Mouse (Mus musculus) 3134 (cell line): ENCODE data around the gene Frmd5.
"Not testable (repeated sequence)": the region's sequence is repeated elsewhere in the genome, so short reads cannot be mapped to it uniquely, and the experiment has no call there.

Experiments used
- DNase-seq: peaks from one replicate; pipeline ENCODE4 v3.0.0-alpha.2; 2011; ENCODE audit warnings: low spot score; ENCODE audit not compliant: insufficient read length; ENCODE audit errors: extremely low read depth

Frmd5 gene

DNA sequence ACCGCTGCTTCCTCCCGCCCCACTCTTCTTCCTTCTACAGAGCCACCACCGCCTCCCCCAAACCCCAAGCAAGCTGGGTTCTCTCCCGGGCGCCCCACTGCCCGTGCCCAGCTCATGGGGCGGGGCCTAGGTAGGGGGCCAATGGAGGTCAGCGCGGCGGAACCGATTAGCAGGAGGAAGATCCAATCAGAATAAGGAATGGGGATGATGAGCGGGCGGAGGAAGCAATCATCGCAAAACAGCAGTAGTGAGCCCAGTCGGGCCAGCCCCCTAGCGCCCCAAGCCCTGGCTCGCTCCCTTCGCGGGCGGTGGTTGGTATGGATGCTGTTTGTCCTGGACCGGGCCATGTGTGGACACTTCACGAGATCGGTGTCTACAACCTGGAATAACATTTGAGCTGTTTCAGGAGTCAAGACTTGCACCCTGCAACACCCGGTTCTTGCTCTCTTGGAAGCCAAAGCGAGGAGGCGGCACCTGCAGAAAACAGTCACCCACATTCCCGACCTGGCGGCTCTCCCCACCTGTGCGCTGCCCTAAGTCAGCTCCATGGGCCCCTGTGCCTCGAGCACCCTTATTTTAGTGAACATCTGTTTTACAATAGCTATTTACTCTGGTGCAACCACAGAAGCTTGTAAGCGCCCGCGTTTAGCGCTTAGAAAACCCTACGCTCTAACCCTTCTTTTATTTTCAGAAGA lies at the start of gene Frmd5:
TSS of gene Frmd5 (minus strand) at position 129 of the 695 bp plus-strand sequence.
- no peak for DNase-seq

DNA sequence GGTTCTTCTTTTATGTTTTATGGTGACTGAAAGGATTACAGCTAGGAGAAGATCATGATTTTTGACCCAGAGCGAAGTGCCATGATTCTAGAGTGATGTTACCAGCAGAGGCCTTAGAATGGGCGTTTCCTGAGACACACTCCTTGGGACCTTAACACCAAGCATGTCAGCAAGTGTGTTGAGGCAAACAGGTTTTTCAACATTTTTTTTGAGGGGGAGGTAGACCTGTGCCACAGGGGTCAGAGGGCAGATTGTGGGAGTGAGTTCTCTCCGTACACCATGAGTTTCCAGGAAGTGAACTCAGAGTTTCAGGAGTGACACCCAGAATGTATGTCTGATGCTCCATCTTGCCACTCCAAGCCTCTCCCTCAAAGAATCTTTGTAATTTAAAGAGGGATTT lies 47.1 kb upstream of the Frmd5 start:
- no peak for DNase-seq

DNA sequence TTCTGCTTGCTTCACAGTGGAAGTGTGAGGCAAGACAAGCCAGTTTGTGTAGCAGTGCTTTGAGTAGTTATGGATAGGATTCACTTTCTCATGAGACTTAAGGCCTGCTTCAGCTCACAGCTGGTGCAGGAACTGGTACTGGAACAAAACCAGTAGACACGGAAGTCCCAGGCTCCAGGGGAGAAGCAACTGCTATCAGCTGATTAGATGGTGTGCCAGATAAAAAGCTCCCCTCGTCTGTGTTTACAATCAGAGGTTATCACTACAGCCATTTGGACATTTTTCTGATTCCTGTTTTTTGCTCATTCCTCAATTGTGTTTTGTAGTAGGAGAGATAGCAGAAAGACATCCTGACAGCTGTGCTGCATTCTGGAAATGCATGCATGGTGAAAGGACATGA lies 45.2 kb upstream of the Frmd5 start:
- DNase-seq = no peak

DNA sequence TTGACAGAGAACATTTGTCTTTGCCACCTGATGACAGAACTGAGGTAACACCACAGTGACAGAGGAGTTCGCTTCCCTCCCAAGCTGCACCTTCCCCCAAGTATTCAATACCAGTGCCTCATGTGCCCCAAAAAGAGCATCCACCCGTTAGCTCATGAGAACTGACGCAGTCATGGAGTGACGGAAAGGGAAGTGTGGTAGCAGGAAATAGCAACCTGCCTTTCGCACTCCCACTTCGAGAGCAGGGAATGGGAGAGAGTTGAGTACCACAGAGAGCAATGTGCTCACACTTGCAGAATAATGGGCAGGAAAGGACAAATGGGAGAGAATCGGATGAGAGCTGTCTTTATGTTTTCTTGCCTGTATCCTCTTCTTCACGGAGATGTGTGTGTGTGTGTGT lies 39.2 kb upstream of the Frmd5 start:
- no peak for DNase-seq

DNA sequence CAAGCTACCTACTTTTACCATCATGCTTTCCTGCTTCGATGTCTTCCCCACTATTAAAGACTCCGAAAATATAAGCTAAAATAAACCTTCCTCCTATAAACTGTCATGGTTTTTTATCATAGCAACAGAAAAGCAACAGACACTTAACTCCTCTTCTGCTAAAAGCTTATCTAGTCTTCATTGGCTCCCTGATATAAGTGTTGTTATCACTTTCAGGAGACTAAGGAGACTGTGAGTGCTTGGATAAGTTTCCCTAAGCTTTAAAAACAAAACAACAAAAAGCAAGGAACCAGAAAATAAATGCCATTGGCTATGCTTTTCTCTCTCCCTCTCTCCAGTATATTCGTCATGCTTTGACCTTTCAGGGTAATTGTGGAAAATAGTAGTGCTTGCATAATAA lies 35.4 kb upstream of the Frmd5 start:
- DNase-seq = no peak

DNA sequence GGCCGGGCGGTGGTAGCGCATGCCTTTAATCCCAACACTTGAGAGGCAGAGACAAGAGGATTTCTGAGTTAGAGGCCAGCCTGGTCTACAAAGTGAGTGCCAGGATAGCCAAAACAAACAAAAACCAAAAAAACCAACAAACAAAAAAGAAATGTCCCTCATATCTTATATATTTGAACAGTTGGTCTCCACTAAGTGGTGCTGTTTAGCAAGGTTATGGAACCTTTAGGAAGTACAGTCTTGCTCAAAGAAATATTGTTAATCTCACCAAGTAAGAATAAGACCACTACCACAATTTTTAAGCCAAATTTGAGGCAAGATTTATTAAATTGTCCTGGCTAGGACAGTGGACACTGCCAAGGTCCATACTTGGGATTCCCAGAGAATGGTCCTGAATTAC lies 34.6 kb upstream of the Frmd5 start:
- no peak for DNase-seq

DNA sequence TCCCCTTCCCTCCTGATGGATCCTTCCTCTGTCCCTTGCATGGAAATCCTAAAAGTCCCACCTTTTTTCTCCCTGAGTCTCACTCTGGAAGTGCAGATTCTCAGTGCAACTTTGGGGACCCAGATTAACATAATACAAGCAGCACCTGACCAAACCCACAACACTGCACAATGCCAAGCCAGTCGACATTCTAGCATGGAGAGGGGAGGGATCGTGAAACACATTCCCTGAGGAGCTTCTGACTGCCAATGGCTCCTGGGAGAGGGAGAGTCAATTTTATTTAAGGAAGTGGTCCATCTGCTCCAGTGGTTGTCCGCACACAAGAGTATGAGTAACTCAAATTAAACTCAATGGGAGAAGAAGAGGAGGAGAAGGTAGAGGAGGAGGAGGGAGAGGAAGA lies 28.0 kb upstream of the Frmd5 start:
- DNase-seq = no peak

DNA sequence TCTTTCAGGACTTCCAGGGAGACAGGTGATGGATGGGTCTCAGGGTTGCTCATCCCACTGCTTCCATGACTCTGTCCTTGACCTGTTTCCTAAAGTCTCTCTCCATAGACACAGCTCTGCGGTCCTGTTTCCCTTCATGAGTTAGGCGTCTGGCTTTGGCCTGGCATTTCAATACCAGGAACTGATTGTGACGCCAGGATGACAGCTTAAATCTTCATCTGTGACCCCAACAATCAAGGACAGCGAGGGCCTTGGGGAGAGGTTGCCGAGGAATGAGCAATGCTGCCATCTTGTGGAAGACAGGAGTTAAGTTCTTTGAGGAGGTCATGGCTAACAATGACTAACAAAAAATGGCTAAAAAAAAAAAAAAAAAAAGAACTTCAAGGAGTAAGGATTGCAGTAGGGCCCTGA lies 25.6 kb upstream of the Frmd5 start:
- DNase-seq = peak; percentile 27

DNA sequence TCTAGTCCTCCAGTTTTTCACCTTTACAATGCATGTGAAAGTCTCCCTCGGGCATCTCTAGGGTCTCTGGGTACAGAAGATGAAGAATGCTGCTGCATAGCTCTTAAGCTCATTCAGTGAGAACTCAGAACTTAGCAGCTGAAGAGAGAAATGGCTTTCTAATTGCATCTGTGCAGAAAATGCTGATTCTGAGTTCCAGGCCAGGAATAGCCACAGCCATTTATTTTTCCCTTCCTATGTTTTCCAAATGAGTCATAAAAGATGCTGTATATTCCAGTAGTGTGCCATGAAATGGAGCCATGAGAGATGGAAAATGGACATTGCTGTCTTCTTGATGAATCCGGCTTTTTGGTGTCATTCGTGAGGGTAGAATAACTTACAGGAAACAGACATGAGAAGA lies 21.5 kb upstream of the Frmd5 start:
- no peak for DNase-seq

DNA sequence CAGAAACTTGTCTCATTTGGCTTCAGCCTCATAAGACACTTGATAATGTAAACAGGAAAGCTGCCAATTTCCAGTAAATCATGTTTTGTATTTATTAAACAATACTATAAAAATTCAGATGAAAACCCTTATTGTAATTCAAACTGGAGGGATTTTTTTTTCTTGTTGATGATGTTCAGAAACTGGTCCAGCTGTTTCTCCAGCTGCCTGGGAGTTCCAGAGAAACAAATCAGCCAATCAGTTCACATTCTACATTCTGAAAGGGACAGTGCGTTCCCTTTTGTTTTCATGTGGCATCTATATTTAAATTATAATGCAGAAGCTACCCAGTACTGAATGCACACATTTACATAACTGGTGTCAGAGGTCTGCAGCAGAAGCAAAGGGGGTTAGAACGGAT lies 19.3 kb upstream of the Frmd5 start:
- DNase-seq = no peak

DNA sequence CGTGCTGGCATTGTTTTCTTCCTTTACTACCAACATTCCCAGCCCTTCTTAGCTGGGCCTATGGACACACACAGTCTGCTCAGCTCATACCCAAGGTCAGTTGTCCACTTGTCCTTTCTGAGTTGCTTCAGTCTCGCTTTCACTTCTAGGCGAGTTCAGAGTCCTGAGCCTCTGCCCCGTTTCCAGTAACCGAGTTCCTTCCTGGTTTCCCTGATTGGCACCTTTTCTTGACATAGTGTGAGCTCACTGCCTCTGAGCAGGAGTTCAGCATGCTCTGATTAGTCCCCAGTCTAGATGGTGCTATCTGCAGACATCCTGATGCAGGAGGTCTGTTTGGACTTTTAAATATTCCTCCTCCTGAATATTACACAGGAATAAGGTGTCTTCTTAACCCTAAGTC lies 17.8 kb upstream of the Frmd5 start:
- DNase-seq = no peak

DNA sequence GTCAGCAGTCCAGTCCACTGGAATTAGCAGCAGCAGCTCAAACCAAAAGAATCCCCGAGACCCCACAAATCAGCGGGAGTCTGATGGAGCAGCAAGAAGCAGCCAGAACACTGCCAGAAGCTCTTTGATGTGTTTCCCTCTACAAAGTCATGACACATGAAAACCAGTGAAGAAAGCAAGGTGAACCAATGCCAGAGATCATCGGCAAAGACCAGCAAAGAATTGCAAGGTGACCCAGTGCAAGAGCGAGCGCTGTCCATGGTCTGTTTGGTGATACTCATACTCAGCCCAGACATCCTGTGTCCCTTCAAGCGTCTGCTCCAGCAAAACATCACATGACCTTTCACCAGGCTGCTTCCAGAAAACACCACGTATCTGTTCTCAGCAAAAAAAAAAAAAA lies 14.9 kb upstream of the Frmd5 start:
- no peak for DNase-seq

DNA sequence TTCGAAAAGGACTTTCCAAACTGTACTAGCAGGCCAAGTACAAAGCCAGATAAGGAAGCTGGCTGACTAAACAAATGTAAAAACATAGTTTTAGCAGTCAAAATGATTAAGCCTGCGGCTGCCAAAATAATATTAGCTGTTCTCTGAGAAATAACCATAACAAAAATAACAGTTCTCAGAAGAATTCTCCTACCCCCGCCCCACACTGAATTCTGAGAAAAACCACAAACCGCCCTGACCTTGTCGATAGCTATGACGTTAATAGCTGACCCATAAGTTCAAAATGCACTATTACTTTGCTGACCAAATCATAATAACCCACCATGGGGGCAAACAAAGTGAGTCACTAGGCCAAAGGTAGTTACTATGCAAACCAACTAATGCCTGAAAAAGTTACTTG lies 4.0 kb upstream of the Frmd5 start:
- not testable (repeated sequence) for DNase-seq

DNA sequence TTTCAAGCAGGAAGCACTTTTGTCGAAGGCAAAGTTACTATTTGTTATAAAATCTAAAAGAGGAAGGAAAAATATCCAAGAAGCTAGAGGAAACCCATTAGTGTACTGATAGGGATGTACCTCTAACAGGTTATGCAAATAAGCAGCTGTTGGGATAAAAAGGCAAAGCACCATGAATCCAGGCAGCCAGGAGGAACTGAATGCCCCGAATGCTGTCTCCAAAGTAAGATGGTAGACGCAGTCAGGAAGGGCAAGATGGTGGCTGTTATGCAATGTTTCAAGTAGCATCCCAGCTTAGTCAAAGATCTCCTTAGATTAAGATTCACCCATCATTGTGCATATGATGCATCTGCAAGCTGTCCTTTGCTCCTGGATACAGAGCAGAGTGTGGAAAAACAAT lies 2.2 kb upstream of the Frmd5 start:
- no peak for DNase-seq

DNA sequence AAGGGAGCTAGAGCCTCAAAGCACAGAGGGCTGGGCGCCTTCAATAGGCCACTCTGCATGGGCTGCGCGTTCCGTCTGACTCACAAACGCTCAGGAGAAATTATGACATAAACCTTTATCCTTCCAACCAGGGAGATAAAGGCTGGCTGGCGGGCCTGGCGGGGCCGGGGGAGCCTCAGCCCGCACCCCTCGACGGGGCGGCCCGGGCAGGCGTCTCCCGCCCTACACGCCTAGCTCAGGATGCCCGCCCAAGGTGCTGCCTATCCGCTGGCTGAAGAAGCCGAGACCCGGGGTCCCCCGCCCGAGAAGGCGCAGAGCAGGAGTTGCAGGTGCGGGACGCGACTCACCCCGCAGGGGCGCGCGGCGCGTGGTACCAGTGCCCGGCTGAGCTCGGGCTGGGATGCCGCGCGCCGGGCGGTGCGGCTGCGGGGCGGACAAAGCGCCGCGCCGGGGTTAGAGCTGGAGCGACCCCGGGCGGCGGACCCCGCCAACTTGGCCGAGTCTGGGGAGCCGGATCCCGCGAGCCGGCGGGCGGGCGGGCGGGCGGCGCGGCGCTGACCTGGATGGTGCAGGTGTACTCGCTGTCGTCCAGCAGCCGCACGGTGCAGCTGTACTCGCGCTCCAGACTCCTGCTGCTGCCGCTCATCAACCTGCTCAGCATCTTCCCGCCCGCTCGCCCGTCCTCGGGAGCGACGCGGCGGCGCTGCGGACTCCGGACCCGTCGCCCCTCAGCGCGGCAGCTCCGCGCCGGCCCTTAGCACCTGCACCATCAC lies 530 bp downstream of the Frmd5 start:
- DNase-seq = no peak

DNA sequence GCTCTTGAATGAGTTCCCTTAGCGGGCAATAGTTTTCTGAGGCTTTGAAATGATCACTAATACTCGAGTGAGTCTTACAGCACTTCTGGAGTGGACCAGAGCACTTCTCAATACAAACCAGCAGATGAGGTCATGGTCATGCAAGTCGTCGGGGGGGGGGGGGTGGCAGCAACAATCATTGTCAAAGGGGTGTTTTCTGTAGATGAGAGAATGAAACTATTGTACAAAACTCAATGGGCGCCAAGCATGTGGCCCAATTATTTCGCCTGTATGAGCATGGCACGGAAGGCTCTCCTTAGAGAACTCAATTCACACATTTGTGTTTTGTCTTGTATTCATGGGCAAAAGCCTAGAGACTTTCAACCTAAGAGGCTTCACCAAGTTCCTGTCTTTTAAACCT lies 7.8 kb downstream of the Frmd5 start:
- DNase-seq = no peak

DNA sequence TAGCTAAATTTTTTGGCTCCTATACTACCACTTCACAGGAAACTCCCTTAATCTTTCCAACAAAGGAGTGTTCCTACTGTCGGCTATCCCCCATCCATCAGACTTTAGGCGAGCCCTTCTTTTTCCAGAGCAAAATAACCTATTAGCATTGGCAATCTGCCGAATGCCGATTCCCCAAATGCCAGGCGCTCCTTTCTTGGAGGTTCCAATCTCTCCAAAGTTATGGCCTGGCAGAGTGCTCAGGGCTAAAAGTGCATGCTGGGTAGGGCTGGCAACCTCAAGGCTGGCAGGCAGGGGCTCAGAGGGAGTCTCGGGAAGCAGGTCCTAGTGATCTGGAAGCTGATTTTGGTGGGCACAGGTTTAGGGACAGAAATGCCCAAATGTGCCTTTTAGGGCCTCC lies 10.9 kb downstream of the Frmd5 start:
- no peak for DNase-seq

DNA sequence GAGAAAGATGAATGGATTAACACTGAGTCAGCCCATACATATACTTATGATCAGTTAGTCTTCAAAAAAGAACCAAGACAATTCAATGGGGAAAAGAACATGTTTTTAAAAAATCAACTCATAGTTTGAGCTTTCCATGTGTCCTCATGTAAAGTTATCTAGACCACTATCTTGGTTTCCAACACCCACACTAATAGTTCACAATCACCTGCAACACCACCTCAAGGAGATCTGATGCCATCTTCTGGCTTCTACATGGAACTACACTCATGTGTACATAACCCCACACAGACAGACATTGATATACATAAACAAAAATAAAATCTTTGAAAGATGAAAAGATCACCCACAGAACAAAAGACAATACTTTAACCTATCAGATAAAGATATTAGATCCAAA lies 17.1 kb downstream of the Frmd5 start:
- no peak for DNase-seq

DNA sequence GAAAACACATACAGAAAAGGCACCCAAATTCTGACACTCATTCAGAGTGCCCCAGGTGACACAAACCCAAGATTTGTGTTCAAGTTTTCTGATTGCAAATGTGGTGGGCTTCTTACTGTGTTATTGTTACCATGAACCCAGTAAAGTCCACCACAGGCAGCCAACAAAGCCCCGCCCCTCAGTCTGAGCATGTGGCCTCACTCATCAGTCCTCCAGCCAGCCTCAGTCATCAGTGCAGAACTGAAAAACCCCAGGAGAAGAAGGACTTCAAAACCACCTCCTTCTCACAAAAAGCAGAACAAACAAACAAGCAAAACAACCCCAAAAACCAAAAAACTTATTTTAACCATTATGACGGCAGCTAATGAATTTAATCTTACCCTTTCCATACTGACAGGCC lies 18.5 kb downstream of the Frmd5 start:
- no peak for DNase-seq

DNA sequence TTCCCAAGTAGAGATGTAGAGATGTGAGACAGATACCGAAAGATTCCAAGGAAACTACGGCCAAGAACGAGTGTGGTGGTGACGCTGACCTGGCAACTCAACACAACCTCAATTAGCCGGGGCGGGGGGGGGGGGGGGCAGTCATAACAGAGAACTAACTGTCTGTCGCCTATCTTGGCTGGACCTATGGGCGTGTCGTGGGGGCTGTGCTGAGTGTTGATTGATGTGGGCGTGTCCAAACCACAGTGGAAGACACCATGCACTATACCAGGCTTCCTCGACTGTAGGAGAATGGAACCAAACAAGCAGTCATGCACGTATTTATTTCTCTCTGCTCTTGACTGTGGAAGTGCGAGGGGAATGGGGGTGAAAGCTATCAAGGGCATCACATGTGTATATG lies 19.1 kb downstream of the Frmd5 start:
- no peak for DNase-seq

DNA sequence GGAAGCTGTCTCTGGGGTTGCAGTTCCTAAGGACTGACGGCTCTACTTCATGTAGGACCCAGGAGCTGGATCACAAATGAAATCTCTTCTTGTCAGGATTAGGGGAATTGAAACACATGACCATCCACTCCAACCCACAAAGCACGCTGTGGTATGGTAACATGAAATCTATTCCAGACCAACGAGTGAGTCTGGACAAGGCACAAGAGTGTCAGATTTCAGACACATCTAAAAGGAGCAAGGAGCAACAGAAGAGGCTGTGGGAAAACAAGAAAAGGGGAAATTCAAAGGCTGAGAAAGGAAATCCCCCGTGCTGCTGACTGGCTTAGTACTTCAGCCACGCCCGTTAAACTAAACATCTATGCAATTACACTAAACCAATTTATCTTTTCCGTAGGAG lies 19.6 kb downstream of the Frmd5 start:
- DNase-seq = no peak

DNA sequence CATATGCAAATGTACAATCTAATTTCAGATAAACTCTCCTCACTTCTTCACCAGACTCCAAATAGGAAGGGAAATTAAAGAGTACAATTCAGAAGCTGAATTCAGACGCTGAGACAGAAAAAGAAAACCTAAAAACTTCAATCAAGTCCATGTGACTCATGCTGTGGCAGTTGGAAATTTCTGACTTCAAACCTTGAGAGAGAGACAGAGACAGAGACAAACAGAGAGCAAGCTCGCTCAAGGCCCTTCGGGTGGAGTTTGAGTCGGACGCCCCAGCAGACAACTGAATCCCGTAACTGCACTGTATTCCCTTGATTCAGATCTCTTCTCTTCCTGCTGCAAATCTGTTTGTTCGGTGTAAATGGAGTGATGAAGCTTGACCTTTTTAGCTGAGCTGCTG lies 30.7 kb downstream of the Frmd5 start:
- no peak for DNase-seq

DNA sequence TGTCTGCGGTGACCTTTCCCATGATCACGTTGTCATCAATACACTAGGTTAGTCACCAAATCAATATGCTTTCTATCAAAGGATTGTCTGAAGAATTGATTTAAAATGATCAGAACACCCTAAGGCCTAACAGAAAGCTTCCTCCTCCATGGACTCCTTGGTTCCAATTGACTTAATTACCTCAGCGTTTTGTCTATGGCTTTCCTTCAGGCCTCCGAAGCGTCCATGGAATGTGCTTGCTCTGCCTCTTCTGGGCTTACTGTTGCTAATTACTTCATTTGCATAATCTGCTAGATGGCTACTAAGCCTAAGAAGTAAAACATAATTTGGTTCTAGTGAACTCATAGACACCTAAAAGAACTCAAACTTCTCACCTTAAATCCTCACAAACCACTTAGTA lies 42.0 kb downstream of the Frmd5 start:
- DNase-seq = no peak
